Mouse (Mus musculus) gastrocnemius, postnatal 4 days (tissue): ENCODE results near the gene Srebf2. TPM values are rescaled to one million over a fixed set of nuclear protein-coding genes. Genes with fewer than 3 reads are reported as not detected.
"Not testable (repeated sequence)": the region's sequence is repeated elsewhere in the genome, so short reads cannot be mapped to it uniquely, and the experiment has no call there.

ENCODE experiments used
- DNase-seq, 2 experiments: peaks; one replicate each; pipeline ENCODE4 v3.0.0; 2021 to 2022; ENCODE audit warnings: low spot score in 2 of 2, mixed read lengths in 2 of 2
- total RNA-seq, 2 experiments: library from RNA; stranded (reverse); gene quantifications; 2 replicates each; pipeline ENCODE4 v1.2.3; 2021

Srebf2 gene
- total RNA-seq, 2 experiments from 2014 or later = 77.9 to 96.4 TPM

- DNase-seq = no peak
Observed at GRCm38 (mm10) chr15:82223657-82224601, 76.9 kb downstream of the Srebf2 start, which contains the start of gene Tnfrsf13c. TSS of gene Tnfrsf13c (minus strand) at chr15:82224369.

DNA sequence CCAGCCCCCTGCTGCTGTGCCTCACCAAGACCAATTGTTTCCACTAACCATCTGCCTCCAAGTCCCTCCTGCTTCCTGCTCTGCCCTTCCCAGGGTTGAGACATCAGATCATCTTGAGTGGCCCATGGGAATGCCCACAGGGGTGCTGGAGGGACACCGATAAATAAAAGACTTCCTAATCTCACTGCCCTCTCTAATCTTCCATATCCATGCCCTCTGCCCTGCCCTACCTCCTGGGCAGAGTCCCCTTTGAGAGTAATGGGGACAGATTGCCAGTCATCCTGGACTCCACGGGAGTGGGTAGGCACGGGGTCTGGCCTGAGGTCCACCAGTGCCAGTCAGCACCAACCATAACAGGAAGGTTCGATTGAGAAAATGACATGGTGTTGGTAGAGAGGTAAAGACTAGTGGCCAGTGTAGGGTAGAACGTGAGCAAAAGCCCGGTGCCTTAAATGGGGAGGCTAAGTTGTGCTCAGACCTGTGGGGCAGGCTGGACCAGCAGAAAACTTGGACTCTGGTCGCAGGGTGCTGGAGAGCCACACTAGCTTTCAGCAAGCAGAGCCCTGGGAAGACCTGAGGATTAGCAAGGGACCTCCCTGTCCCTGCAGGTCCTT, 77.7 kb downstream of the Srebf2 start:
- DNase-seq = no peak

DNA sequence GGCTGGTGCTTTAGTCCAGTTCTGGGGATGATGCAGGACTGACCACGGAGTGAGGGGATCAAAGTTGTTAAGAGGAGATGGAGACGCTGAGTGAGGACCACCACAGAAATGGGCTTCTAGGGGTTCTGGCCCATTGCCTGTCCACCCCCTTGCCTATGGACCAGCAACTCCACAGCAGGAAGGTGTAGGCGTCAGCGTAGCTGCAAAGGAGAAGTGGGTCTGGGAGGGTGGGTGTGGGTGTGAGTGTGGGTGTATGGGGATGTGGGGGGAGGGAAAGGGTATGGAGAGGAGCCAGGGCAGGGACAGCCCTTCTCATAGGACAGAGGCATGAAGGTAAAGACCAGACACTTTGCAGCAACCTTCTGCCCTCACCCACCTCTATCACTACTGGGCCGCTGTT, 78.8 kb downstream of the Srebf2 start:
- DNase-seq = no peak

DNA sequence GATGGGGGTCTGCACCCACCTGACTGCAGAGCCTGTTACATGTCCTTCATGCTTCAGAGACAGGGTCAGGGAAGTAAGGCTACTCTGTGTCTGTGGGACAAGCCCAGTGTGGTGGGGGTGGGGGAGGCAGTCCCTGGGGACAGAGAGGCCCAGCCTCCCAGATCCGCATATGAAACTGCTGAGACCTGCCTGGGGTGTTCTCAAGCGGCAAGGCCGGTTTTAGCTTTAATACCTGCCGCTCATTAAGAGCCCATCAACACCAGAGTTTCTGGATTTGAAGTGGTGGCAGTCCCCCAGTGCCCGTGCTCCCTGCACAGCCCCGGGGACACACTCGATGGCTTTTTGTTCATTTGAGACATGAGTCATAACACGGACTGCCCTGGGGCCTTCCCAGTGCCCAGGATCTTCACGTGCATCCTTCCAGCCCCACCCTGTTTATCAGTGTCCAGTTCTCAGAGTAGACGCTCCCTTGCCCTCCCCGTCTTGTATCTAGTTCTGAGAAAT, 82.6 kb downstream of the Srebf2 start:
- no peak for DNase-seq

GRCm38 (mm10) chr15:82230098-82230611, 83.2 kb downstream of the Srebf2 start:
- no peak for DNase-seq

DNA sequence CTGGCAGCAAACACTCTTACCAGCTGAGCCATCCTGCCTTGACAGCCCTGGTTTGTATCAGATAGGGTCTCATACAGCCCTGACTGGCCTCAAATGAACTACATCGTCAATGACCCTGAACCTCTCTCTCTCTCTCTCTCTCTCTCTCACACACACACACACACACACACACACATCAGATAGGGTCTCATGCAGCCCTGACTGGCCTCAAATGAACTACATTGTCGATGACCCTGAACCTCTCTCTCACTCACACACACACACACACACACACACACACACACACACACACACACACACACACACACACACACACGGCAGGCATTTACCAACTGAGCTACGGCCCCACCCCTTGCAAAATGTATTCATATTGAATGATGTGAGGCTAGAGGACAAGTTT, 84.1 kb downstream of the Srebf2 start:
- DNase-seq = no peak

DNA sequence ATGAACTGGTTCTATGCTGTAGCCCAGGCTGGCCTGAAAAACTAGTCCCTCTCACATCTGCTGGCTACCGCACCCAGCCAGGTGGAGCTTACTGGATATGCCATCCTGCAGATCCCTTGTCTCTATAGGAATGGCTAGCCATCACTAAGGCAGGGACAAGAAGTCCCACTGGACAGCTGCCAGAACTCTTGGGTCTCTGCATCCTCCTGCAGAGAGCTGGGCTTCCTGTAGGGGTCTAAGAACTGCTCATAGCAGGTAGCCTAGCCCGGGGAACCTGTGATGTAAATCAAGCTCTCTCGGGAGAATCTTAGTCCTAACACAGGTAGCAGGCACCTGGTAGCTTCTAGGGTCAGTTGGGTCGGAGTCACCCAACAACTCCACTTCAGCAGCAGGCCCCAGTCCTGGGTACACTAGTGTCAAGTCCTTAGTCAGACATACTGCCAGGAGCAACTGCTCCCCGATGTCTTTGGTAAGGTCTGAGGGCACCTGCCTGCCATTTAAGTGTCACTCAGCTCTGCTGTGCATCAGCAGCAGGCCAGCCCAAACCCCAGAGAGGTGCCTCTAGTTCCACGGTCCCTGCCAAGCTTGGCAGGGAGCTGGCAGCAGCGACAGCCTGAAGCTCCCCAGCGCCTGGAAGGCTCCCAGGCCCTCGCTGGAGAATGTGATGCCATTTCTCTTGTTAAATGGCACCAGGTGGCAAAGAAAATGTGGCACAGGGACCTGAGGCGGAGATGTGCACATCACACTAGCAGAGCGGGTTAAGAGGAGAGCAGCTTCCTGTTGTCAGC, 84.8 kb downstream of the Srebf2 start:
- no peak for DNase-seq

- DNase-seq = no peak
Observed at GRCm38 (mm10) chr15:82232651-82233050, 85.7 kb downstream of the Srebf2 start.

GRCm38 (mm10) chr15:82235661-82236060, 88.7 kb downstream of the Srebf2 start:
- DNase-seq = no peak

- peak in 1 of 2 experiments; percentile 69 for DNase-seq
Observed at GRCm38 (mm10) chr15:82236565-82236964, 89.6 kb downstream of the Srebf2 start.

- DNase-seq = no peak
Observed at GRCm38 (mm10) chr15:82243311-82243710, 96.3 kb downstream of the Srebf2 start.

GRCm38 (mm10) chr15:82243742-82244114, 96.7 kb downstream of the Srebf2 start:
- DNase-seq = no peak

- peak; percentile 88 to 93 for DNase-seq
Observed at GRCm38 (mm10) chr15:82244115-82244804, 97.3 kb downstream of the Srebf2 start, which contains the start of gene Cenpm. TSS of gene Cenpm (minus strand) at chr15:82244748.

- DNase-seq = not testable (repeated sequence)
Observed at GRCm38 (mm10) chr15:82244805-82245161, 97.8 kb downstream of the Srebf2 start.

- no peak for DNase-seq
Observed at GRCm38 (mm10) chr15:82247131-82247776, 100.3 kb downstream of the Srebf2 start.

DNA sequence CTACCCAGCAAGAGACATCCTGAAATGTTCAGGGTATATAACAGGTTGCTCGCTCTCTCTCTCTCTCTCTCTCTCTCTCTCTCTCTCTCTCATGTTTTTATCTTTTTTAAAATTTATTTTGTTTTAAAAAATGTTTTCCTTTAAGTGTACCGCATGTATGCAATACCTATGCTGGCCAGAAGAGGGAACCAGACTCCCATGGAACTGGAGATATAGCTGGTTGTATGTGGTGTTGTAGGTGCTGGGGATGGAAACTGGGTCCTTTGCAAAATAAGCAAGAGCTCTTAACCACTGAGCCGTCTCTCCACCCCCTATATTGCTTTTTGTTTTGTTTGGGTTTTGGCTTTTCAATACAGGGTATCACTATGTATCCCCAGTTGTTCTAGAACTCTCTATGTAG, 104.6 kb downstream of the Srebf2 start:
- no peak for DNase-seq

GRCm38 (mm10) chr15:82252097-82252496, 105.1 kb downstream of the Srebf2 start, which contains the start of gene 1500009C09Rik:
TSS of gene 1500009C09Rik (plus strand) at chr15:82252397.
- DNase-seq = no peak
